Mouse (Mus musculus) B cell, adult 67 days (primary cell): ENCODE results near the gene Limd1. TPM values are rescaled to one million over a fixed set of nuclear protein-coding genes. Genes with fewer than 3 reads are reported as not detected.

ENCODE experiments used
- total RNA-seq, 2 experiments: library from RNA; stranded (reverse); gene quantifications; 4 replicates each; pipeline ENCODE4 v1.2.4; 2023

Limd1 gene
- 100 to 1,000 TPM; 133 to 151 TPM for total RNA-seq

DNA sequence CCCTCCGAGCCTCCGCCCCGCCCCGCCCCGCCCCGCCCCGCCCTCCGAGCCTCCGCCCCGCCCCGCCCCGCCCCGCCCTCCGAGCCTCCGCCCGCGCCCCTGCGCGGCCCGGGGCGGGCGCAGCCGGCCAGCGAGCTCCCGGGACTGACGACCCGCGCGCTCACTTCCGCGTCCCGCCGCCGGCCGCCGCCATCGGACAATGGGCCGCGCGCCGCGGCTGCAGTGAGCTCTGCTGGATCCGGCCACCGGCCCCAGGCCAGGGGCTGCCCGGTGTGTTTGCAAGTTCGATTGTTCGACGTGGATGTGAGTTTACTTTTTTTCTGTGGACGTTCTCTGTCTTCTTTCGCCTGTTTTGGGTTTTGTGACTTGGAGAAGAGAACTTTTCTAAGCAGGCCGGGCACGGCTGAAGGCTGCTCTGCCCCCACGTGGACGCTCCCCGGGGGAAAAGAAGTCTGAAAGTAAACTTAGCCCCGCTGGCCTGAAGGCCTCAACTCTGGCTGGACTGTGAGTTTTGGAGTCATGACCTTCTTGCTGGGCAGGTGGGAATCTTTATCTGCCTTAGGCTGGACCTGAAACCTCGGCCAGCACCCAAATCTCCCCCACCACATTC, at the start of gene Limd1:
Limd1 (plus strand) TSS at position 121 of the 610 bp plus-strand sequence.

DNA sequence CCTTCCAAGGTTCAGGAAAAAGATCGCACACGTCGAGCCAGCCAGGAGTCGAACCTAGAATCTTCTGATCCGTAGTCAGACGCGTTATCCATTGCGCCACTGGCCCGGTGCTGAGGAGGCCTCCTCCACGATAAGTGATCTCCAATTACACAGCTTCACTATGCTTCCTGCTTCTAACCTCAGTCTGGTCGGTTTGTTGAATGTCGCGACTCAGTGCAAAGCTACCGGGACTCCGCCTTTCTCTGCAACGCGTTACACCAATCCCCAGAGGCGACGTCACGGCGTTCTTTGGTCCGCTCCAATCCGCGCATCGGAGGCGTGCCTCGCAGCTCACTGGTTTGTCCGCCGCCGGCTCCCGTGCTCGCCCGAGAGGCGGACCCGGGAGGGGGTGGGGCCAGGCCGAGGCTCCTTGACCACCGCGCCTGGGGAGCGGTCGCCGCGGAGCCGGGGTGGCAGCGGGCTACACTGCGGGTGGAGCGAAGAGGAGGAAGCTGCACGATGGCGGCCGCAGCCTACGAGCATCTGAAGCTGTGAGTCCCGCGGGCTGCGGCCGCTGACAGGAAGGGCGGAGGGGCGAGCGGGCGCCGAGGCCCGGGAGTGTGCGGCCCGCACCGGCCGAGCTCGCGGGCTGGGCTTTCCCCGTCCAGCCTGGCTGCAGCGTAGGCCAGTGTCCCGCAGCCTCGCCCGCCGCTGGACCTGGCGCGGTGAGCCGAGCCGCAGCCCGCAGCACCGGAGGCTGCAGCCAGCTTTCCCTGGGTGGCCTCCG, 51.1 kb downstream of the Limd1 start, which contains the start of gene Sacm1l:
Sacm1l (plus strand) TSS at position 368 of the 766 bp plus-strand sequence.

Other genes starting within 250 kb of the Limd1 start
- not detected for gene Tmem158, start 217.9 kb upstream of the Limd1 start, total RNA-seq
- gene Lars2, start 111.8 kb upstream of the Limd1 start, total RNA-seq: 100 to 1,000 TPM; 413 to 443 TPM
- 10 to 100 TPM; 26.9 to 27.6 TPM for gene Sacm1l, start 51.1 kb downstream of the Limd1 start, total RNA-seq
- not detected for gene Slc6a20b, start 153.9 kb downstream of the Limd1 start, total RNA-seq
- 1 to 10 TPM in 1 of 2 experiments, under 1 TPM in 1; 0.59 to 1.0 TPM for gene Ccr9, start 199.7 kb downstream of the Limd1 start, total RNA-seq
- gene Slc6a20a, start 200.2 kb downstream of the Limd1 start, total RNA-seq: not detected
- 100 to 1,000 TPM; 143 to 208 TPM for gene Lztfl1, start 239.0 kb downstream of the Limd1 start, total RNA-seq